Mouse (Mus musculus): Measurements from ENCODE around the gene Dst.

- no peak for TF ChIP-seq TAL1 (conservative IDR thresholded peaks at IDR 0.05; ENCODE audit: low read depth, low read length)
- no peak for TF ChIP-seq CTCF (IDR thresholded peaks at IDR 0.05; ENCODE audit: low read depth, low read length)
- TF ChIP-seq GATA1 (IDR thresholded peaks at IDR 0.05; ENCODE audit: borderline replicate concordance, low read length) = no peak
These were observed 396.2 kb downstream of the Dst start for GRCm38 (mm10) chr1:34304227-34304626.
